Mouse (Mus musculus): ENCODE measurements at regions not wholly inside any gene's neighbourhood (a gene's known extent, or its start where the extent isn't known, plus 50 kb on each side); places are given as distances from the start of the nearest gene placed in this dataset.

GRCm38 (mm10) chr8:115473974-115474373, 233.6 kb downstream of the Maf start:
- TF ChIP-seq CTCF (IDR thresholded peaks at IDR 0.05; ENCODE audit: borderline replicate concordance, insufficient read depth, low read depth, low read length) (no peak), POLR2A (IDR thresholded peaks at IDR 0.05; ENCODE audit: borderline replicate concordance, insufficient read depth, low read length) (no peak)
